In genomic region chr13:92483348-92483747, GRCm38 (mm10) we compare ENCODE assay signal across 8 mouse cellular contexts. TPM values are rescaled to one million over a fixed set of nuclear protein-coding genes. Genes with fewer than 3 reads are reported as not detected.
DNase-seq lines count a peak whose midpoint lies in the region; ATAC-seq and TF ChIP-seq lines count a peak whose summit lies in the region.

No protein-coding gene starts in this region.

- peaks cover 3% of the 10 kb centered on the region; the same call in 1 of the 2 replicates for H3K4me1 ChIP-seq in limb, embryonic 14.5 days (ENCODE audit: control insufficient read depth, insufficient read depth, low read length)
- H3K4me1 ChIP-seq in midbrain, embryonic 14.5 days (ENCODE audit: control insufficient read depth, insufficient read depth, low read length), result no peaks in the 10 kb centered on the region

- ATAC-seq in limb, embryonic 14.5 days (ENCODE audit: low FRiP score, low read depth), result peak; percentile 35; the same call in 1 of the 2 replicates
- ATAC-seq in midbrain, embryonic 14.5 days (ENCODE audit: low FRiP score, low TSS enrichment), result peak; percentile 74

- peak; percentile 17 for DNase-seq in urinary bladder, postnatal 25 days (ENCODE audit: low spot score)
- no peak for DNase-seq in urinary bladder, postnatal 10 days (ENCODE audit: low spot score)
- peak; percentile 76 for DNase-seq in embryo, embryonic 10 days (ENCODE audit: low spot score)
- DNase-seq in gonadal fat pad, adult 2 months (ENCODE audit: low read depth), result peak; percentile 5
- DNase-seq in kidney, adult 11 months, result peak; percentile 59
- peak; percentile 48 for DNase-seq in limb, embryonic 14.5 days (ENCODE audit: low spot score)
- DNase-seq in midbrain, embryonic 14.5 days, result peak; percentile 77
- peak; percentile 56 to 64 for DNase-seq in spleen, postnatal 36 days (ENCODE audit: low spot score in 2 of 2)

- H3K27ac ChIP-seq in limb, embryonic 14.5 days (replicated peaks; ENCODE audit: low read depth, low read length), result no peak overlapping the region
- peak overlapping the region; percentile 73 for H3K27ac ChIP-seq in midbrain, embryonic 14.5 days (replicated peaks; ENCODE audit: low read depth, low read length)

- H3K27me3 ChIP-seq in limb, embryonic 14.5 days (ENCODE audit: control insufficient read depth, insufficient read depth, low read length), result no peaks in the 10 kb centered on the region
- H3K27me3 ChIP-seq in midbrain, embryonic 14.5 days (ENCODE audit: control insufficient read depth, insufficient read depth, low read length), result no peaks in the 10 kb centered on the region

- WGBS in limb, embryonic 14.5 days, result 16% methylated on average over 3 of the region's 3 CpGs
- WGBS in midbrain, embryonic 14.5 days, result 11% methylated on average over 3 of the region's 3 CpGs

- peak overlapping the region; percentile 65 for H3K4me2 ChIP-seq in limb, embryonic 14.5 days (replicated peaks; ENCODE audit: low read depth, low read length, severe bottlenecking)
- peak overlapping the region; percentile 66 for H3K4me2 ChIP-seq in midbrain, embryonic 14.5 days (ENCODE audit: low read length)

- TF ChIP-seq POLR2A in limb, embryonic 14.5 days (IDR thresholded peaks at IDR 0.05; ENCODE audit: borderline replicate concordance, extremely low read depth, insufficient read depth, insufficient read length), result no peak

- no peaks in the 10 kb centered on the region for H3K9me3 ChIP-seq in limb, embryonic 14.5 days (ENCODE audit: control insufficient read depth, low read length)
- H3K9me3 ChIP-seq in midbrain, embryonic 14.5 days (ENCODE audit: control insufficient read depth, low read length), result no peaks in the 10 kb centered on the region

- peaks cover 5% of the 10 kb centered on the region; the same call in 1 of the 2 replicates for H3K36me3 ChIP-seq in limb, embryonic 14.5 days (ENCODE audit: control insufficient read depth, insufficient read depth, low read length)
- H3K36me3 ChIP-seq in midbrain, embryonic 14.5 days (ENCODE audit: control insufficient read depth, insufficient read depth, low read length), result no peaks in the 10 kb centered on the region

- H3K9ac ChIP-seq in limb, embryonic 14.5 days (ENCODE audit: low read depth, low read length, severe bottlenecking), result no peak overlapping the region
- peak overlapping the region; percentile 47; the same call in 1 of the 2 replicates for H3K9ac ChIP-seq in midbrain, embryonic 14.5 days (replicated peaks; ENCODE audit: low read length)

- H3K4me3 ChIP-seq in limb, embryonic 14.5 days (replicated peaks; ENCODE audit: low read length), result peak overlapping the region; percentile 46
- H3K4me3 ChIP-seq in midbrain, embryonic 14.5 days (replicated peaks; ENCODE audit: low read depth, low read length), result peak overlapping the region; percentile 42

RNA-seq across cellular contexts. Expression of gene Fam151b, which starts 0.5 kb away (rescaled TPM):
- 3.0 and 3.4 TPM in 2 replicates for polyA plus RNA-seq in gonadal fat pad, adult 2 months (2012; rRNA removed)
- polyA plus RNA-seq in limb, embryonic 14.5 days (2012; rRNA removed), result 4.2 and 4.6 TPM in 2 replicates
- 0.22 and 0.43 TPM in 2 replicates for polyA plus RNA-seq in limb, embryonic 14.5 days (2014; fragmentation: Nextera tagmentation; extraction: Ambion mirVana)
- 0.24 and 0.32 TPM in 2 replicates for polyA plus RNA-seq in midbrain, embryonic 14.5 days (2014; fragmentation: Nextera tagmentation; extraction: Ambion mirVana)

RNA-seq across cellular contexts. Expression of gene Zfyve16, which starts 47.3 kb away (rescaled TPM):
- 5.1 and 6.2 TPM in 2 replicates for polyA plus RNA-seq in gonadal fat pad, adult 2 months (2012; rRNA removed)
- polyA plus RNA-seq in limb, embryonic 14.5 days (2012; rRNA removed), result 14.4 and 15.4 TPM in 2 replicates
- polyA plus RNA-seq in limb, embryonic 14.5 days (2014; fragmentation: Nextera tagmentation; extraction: Ambion mirVana), result 14.5 and 14.8 TPM in 2 replicates
- 12.3 and 13.8 TPM in 2 replicates for polyA plus RNA-seq in midbrain, embryonic 14.5 days (2014; fragmentation: Nextera tagmentation; extraction: Ambion mirVana)

RNA-seq across cellular contexts. Expression of gene Ankrd34b, which starts 57.7 kb away (rescaled TPM):
- polyA plus RNA-seq in gonadal fat pad, adult 2 months (2012; rRNA removed), result 0.16 and 0.22 TPM in 2 replicates
- 0.09 TPM in 2 replicates for polyA plus RNA-seq in limb, embryonic 14.5 days (2012; rRNA removed)
- polyA plus RNA-seq in limb, embryonic 14.5 days (2014; fragmentation: Nextera tagmentation; extraction: Ambion mirVana), result 0.08 and 0.10 TPM in 2 replicates
- 1.5 and 2.3 TPM in 2 replicates for polyA plus RNA-seq in midbrain, embryonic 14.5 days (2014; fragmentation: Nextera tagmentation; extraction: Ambion mirVana)
